Mouse (Mus musculus) layer of hippocampus, adult 8-10 months (tissue): ENCODE data around the gene Klf6. TPM values are rescaled to one million over a fixed set of nuclear protein-coding genes. Genes with fewer than 3 reads are reported as not detected.

Experiments
- DNase-seq, 2 experiments: peaks; one replicate each; pipeline ENCODE4 v3.0.0; 2022; ENCODE audit warnings: low spot score in 2 of 2
- total RNA-seq, 4 experiments: library from RNA; stranded (reverse); gene quantifications; 2 replicates each; pipeline ENCODE4 v1.2.4; 2022

Gene Klf6
- 10 to 100 TPM; 30.6 to 38.0 (median 33.1) TPM for total RNA-seq

GRCm38 (mm10) chr13:5861157-5862002 lies at the start of gene Klf6:
Gene Klf6 (plus strand): TSS chr13:5861482.
- DNase-seq, result peak; percentile 100

- no peak for DNase-seq
Measured at GRCm38 (mm10) chr13:5813433-5813832, 47.8 kb upstream of the Klf6 start.

- DNase-seq, result no peak
Measured at GRCm38 (mm10) chr13:5817250-5817649, 44.0 kb upstream of the Klf6 start.

- no peak for DNase-seq
Measured at GRCm38 (mm10) chr13:5819173-5819572, 42.1 kb upstream of the Klf6 start.

GRCm38 (mm10) chr13:5822586-5822985 lies 38.7 kb upstream of the Klf6 start:
- no peak for DNase-seq

- DNase-seq, result no peak
Measured at GRCm38 (mm10) chr13:5823150-5823549, 38.1 kb upstream of the Klf6 start.

GRCm38 (mm10) chr13:5824189-5824815 lies 37.0 kb upstream of the Klf6 start:
- DNase-seq, result no peak

GRCm38 (mm10) chr13:5826170-5826827 lies 35.0 kb upstream of the Klf6 start:
- DNase-seq, result no peak

GRCm38 (mm10) chr13:5831976-5832375 lies 29.3 kb upstream of the Klf6 start:
- no peak for DNase-seq

- no peak for DNase-seq
Measured at GRCm38 (mm10) chr13:5837174-5837777, 24.0 kb upstream of the Klf6 start.

GRCm38 (mm10) chr13:5841418-5841817 lies 19.9 kb upstream of the Klf6 start:
- no peak for DNase-seq

- no peak for DNase-seq
Measured at GRCm38 (mm10) chr13:5842911-5843310, 18.4 kb upstream of the Klf6 start.

GRCm38 (mm10) chr13:5843829-5844228 lies 17.5 kb upstream of the Klf6 start:
- no peak for DNase-seq

- DNase-seq, result no peak
Measured at GRCm38 (mm10) chr13:5844338-5844737, 16.9 kb upstream of the Klf6 start.

- no peak for DNase-seq
Measured at GRCm38 (mm10) chr13:5845161-5845590, 16.1 kb upstream of the Klf6 start.

- no peak for DNase-seq
Measured at GRCm38 (mm10) chr13:5845605-5846004, 15.7 kb upstream of the Klf6 start.

GRCm38 (mm10) chr13:5846860-5847259 lies 14.4 kb upstream of the Klf6 start:
- no peak for DNase-seq

GRCm38 (mm10) chr13:5847736-5848135 lies 13.5 kb upstream of the Klf6 start:
- no peak for DNase-seq

- no peak for DNase-seq
Measured at GRCm38 (mm10) chr13:5860651-5861156, 578 bp upstream of the Klf6 start.

GRCm38 (mm10) chr13:5862003-5862625 lies 832 bp downstream of the Klf6 start:
- DNase-seq, result peak in 1 of 2 experiments; percentile 37
